Mouse (Mus musculus) liver, postnatal 0 days (tissue): ENCODE data around the gene Myl3.

Source experiments
- CTCF ChIP-seq: sonication (generic); IDR thresholded peaks from 2 replicates; pipeline ENCODE4 v1.5.1; 2016; ENCODE audit warnings: antibody characterized with exemption, low read depth
- EP300 ChIP-seq: IDR thresholded peaks from 2 replicates; pipeline ENCODE4 v1.6.1; 2016; ENCODE audit warnings: antibody characterized with exemption, low read depth, mild to moderate bottlenecking

DNA sequence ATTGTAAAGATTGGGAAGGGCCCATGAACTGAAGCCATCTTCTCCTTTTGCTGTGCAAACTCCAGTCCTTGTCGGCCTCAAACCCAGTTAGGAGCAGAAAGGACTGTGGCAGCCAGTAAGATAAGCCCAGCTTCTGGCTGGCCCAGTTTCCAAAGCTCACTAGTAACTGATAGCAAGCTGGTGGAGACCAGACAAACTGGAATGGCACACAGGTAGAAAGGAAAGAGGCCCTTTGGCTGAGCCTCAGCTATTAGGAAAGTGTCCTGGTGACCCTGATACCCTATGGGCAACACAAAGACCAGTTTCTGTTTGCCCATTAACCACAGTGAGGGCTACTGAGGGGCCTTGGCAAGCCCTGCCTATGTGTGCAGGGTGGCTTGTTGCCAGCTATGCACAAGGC lies 38.8 kb upstream of the Myl3 start:
- TF ChIP-seq CTCF = no peak
- no peak for TF ChIP-seq EP300
